Mouse (Mus musculus) spleen, adult 2 months (tissue): Measurements from ENCODE around the gene Rbm45.

Experiments
- CTCF ChIP-seq: fragments of 200-500 bp; IDR thresholded peaks from 2 replicates; pipeline ENCODE4 v1.5.1; 2011; ENCODE audit warnings: mild to moderate bottlenecking, inconsistent platforms; ENCODE audit not compliant: insufficient read depth, insufficient read length, insufficient replicate concordance; ENCODE audit errors: extremely low read depth
- POLR2A ChIP-seq: fragments of 200-500 bp; IDR thresholded peaks from 2 replicates; pipeline ENCODE4 v1.6.1; 2011; ENCODE audit warnings: low read depth, low read length, inconsistent platforms

- TF ChIP-seq CTCF (no peak), POLR2A (no peak)
Measured at GRCm38 (mm10) chr2:76409526-76409925, 39.7 kb downstream of the Rbm45 start.
